Mouse (Mus musculus) spleen, adult 12 weeks (tissue): ENCODE data around the gene Cxcl2.

ENCODE experiments used
- DNase-seq: peaks from one replicate; pipeline ENCODE4 v3.0.0; 2022; ENCODE audit warnings: low spot score

Cxcl2 gene

GRCm38 (mm10) chr5:90894231-90894630 is 9.4 kb upstream of the Cxcl2 start:
- DNase-seq, result no peak

DNA sequence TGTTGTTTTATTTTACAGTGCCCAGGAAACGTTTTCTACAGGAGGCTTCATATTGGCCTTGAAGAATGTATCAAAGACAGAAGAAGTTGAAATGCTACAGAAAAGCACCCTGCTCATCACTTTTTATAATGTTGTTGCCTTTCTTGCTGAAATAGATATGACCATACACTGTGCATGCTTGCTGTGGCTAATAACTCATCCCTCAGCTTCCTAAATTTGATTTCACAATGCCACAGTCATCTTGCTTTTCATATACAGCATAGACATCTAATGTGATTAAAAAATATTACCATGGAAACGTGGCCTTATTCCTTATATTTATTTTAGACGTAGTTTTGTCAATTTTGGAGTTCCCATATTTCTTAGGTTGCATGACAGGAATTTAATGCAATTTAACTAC is 6.2 kb upstream of the Cxcl2 start:
- DNase-seq, result no peak

DNA sequence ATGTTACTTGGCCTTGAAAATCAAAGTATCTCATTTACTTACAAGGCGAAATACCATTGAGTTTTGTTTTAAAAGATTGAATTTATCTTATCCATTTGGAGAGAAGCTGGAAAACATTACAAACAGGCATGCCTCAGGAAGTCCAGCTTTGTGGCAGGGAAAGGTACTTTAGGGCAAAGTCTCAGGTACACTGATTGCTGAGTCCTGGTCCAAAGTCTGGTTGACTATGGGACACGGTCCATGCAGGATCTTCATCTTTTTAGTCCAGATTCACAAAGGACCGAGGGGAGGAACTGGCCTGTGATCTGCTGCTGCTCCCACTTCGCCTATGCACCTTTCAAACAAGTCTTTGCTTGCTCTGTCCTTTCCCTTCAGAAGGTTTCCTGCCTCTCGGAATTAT is 4.4 kb upstream of the Cxcl2 start:
- no peak for DNase-seq

GRCm38 (mm10) chr5:90900147-90900546 is 3.5 kb upstream of the Cxcl2 start:
- DNase-seq, result no peak

DNA sequence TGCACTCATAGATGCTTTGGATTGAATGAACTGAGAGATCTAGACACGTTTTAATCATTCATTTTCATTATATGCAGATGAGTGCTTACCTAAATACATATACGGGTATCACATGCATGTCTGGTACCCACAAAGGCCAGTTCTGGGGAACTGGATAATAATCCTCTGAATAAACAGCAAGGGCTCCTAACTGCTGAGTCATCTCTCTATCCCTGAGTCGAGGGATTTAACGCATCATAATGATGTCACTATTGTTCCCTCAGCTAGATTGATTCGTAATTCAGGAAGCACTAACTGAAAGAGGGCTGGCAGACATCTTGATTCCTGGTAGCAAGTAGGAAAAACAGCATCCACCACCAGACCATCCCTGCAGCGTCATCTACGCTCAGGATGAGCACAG is 3.0 kb upstream of the Cxcl2 start:
- no peak for DNase-seq

GRCm38 (mm10) chr5:90902380-90903260 is 1.1 kb upstream of the Cxcl2 start:
- DNase-seq, result no peak

DNA sequence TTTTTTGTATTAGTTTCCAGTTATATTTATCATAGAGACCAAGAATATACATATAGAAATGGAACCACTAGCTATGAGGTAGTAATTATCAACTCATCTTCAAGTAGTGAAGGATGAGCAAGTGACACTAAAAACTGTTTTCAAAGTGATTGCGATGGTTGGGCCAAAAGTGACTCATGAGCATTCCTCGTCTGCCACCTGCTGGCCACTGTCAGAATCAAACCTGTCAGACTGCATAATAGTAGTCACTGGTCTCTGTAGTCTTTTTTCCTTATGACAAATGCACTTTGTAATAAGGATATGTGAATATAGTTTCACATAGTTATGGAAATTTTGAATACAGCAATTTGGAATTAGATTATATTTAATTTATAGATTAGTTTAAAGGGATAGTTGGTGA is 5.3 kb downstream of the Cxcl2 start:
- no peak for DNase-seq

GRCm38 (mm10) chr5:90919495-90919894 is 15.8 kb downstream of the Cxcl2 start:
- no peak for DNase-seq

- no peak for DNase-seq
Measured at GRCm38 (mm10) chr5:90922958-90923357, 19.3 kb downstream of the Cxcl2 start.

GRCm38 (mm10) chr5:90930546-90930945 is 26.9 kb downstream of the Cxcl2 start:
- DNase-seq, result no peak

GRCm38 (mm10) chr5:90930971-90931851 is 27.5 kb downstream of the Cxcl2 start, which contains the start of gene Mthfd2l:
Mthfd2l (plus strand) TSS chr5:90931117.
- peak; percentile 67 for DNase-seq

GRCm38 (mm10) chr5:90931911-90932310 is 28.2 kb downstream of the Cxcl2 start:
- DNase-seq, result no peak

- no peak for DNase-seq
Measured at GRCm38 (mm10) chr5:90936706-90937105, 33.0 kb downstream of the Cxcl2 start.

DNA sequence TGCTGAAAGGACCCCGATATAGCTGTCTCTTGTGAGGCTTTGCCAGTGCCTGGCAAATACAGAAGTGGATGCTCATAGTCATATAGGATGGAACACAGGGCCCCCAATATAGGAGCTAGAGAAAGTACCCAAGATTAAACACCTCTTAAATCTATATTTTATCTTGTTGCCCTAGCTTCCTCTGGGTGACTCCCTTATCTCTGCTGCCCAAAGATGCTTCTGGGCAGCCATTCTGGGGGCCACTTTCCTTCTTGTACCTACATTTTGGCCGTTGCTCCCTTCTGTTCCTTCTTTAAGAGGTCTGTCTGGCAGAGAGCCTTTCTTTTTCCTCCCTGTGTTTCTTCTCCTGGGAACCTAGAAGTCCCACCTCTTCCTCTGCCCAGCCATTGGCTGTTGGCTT is 41.8 kb downstream of the Cxcl2 start:
- no peak for DNase-seq

- no peak for DNase-seq
Measured at GRCm38 (mm10) chr5:90949499-90949898, 45.8 kb downstream of the Cxcl2 start.

DNA sequence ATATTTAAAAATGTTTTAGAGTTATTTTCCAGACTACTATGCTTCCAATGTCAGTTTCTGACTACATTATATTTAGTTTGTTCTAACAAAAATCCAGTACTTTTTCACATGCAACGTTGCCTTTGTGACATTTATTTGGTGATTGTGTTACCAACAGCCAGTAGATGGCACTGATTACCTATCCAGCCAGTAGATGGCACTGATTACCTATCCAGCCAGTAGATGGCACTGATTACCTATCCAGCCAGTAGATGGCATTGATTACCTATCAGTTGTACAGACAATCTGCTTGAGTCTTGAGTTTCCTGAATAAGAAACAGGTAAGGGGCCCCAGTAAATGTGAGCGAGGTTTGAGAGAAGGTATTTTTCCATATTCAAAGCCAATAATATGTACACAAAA is 47.8 kb downstream of the Cxcl2 start:
- no peak for DNase-seq

GRCm38 (mm10) chr5:90952731-90953481 is 49.2 kb downstream of the Cxcl2 start:
- DNase-seq, result no peak
